Mouse (Mus musculus) lung, adult 18-20 months (tissue): Measurements from ENCODE around the gene Bpgm.

Source experiments
- DNase-seq, 2 experiments: peaks; one replicate each; pipeline ENCODE4 v3.0.0; 2022; ENCODE audit warnings: mixed read lengths in 2 of 2

The Bpgm gene

GRCm38 (mm10) chr6:34533055-34533454 lies 57.0 kb downstream of the Bpgm start:
- no peak for DNase-seq

- DNase-seq: no peak
Observed at GRCm38 (mm10) chr6:34533896-34534295, 57.9 kb downstream of the Bpgm start.

- DNase-seq: peak; percentile 56 to 73
Observed at GRCm38 (mm10) chr6:34542866-34543265, 66.9 kb downstream of the Bpgm start.

- DNase-seq: no peak
Observed at GRCm38 (mm10) chr6:34543303-34544206, 67.5 kb downstream of the Bpgm start.

- no peak for DNase-seq
Observed at GRCm38 (mm10) chr6:34544207-34544602, 68.2 kb downstream of the Bpgm start.

GRCm38 (mm10) chr6:34545286-34545685 lies 69.3 kb downstream of the Bpgm start:
- DNase-seq: no peak

GRCm38 (mm10) chr6:34548406-34548990 lies 72.5 kb downstream of the Bpgm start:
- DNase-seq: no peak

- peak; percentile 41 to 52 for DNase-seq
Observed at GRCm38 (mm10) chr6:34549017-34549416, 73.0 kb downstream of the Bpgm start.

- DNase-seq: no peak
Observed at GRCm38 (mm10) chr6:34552489-34553157, 76.6 kb downstream of the Bpgm start.

- no peak for DNase-seq
Observed at GRCm38 (mm10) chr6:34554291-34554997, 78.4 kb downstream of the Bpgm start.
